Mouse (Mus musculus) G1E (cell line): Measurements from ENCODE around the gene Cgas. TPM values are rescaled to one million over a fixed set of nuclear protein-coding genes. Genes with fewer than 3 reads are reported as not detected.
A peak's percentile ranks its signal among the peaks of the same experiment; 100 is the strongest.

Source experiments
- ATAC-seq: 2 replicates; pipeline ENCODE4 v1.8.0; 2016; ENCODE audit warnings: mild to moderate bottlenecking; ENCODE audit not compliant: insufficient number of reproducible peaks, poor library complexity, low FRiP score, severe bottlenecking; ENCODE audit errors: extremely low read depth
- DNase-seq: peaks from one replicate; pipeline ENCODE4 v3.0.0; 2012; ENCODE audit warnings: low spot score
- H3K27me3 ChIP-seq: 2 replicates; pipeline ENCODE4 v1.6.1; 2012; ENCODE audit warnings: mild to moderate bottlenecking, low read length, inconsistent platforms; ENCODE audit not compliant: insufficient read depth
- H3K36me3 ChIP-seq: replicated peaks from 2 replicates; pipeline ENCODE3; 2012; ENCODE audit warnings: mild to moderate bottlenecking, inconsistent platforms
- H3K4me1 ChIP-seq: 2 replicates; pipeline ENCODE4 v1.6.1; 2012; ENCODE audit warnings: low read depth, low read length, inconsistent platforms, mixed read lengths; ENCODE audit not compliant: insufficient read depth
- H3K4me3 ChIP-seq: 2 replicates; pipeline ENCODE4 v1.5.1; 2012; ENCODE audit warnings: low read depth, mild to moderate bottlenecking, inconsistent platforms, low read length, moderate library complexity, mixed read lengths
- H3K9me3 ChIP-seq: replicated peaks from 2 replicates; pipeline ENCODE4 v1.6.1; 2012; ENCODE audit warnings: inconsistent platforms
- CTCF ChIP-seq: IDR thresholded peaks from 2 replicates; pipeline ENCODE4 v1.5.1; 2012; ENCODE audit warnings: low read depth, low read length, inconsistent platforms, mixed read lengths
- GATA1 ChIP-seq: IDR thresholded peaks from 2 replicates; pipeline ENCODE4 v1.6.1; 2012; ENCODE audit warnings: borderline replicate concordance, low read length, inconsistent platforms, mixed read lengths
- GATA2 ChIP-seq: IDR thresholded peaks from 2 replicates; pipeline ENCODE4 v1.6.1; 2012; ENCODE audit warnings: low read depth, low read length, inconsistent platforms, borderline replicate concordance
- POLR2AphosphoS5 ChIP-seq: IDR thresholded peaks from 2 replicates; pipeline ENCODE4 v1.6.1; 2012; ENCODE audit warnings: low read depth, low read length, inconsistent platforms; ENCODE audit not compliant: insufficient replicate concordance
- TAL1 ChIP-seq: conservative IDR thresholded peaks from 2 replicates; pipeline ENCODE4 v1.6.1; 2012; ENCODE audit warnings: low read depth, low read length, inconsistent platforms, mixed read lengths
- polyA plus RNA-seq: library from polyadenylated mRNA; stranded (reverse); fragments of >175 nt; gene quantifications from 2 replicates; pipeline ENCODE4 v1.2.3, GENCODE M21; 2012
- total RNA-seq, 2 experiments: library from RNA; stranded (forward) in 1 of 2; stranded (reverse) in 1 of 2; fragments of 200-1000 nt in 1 of 2; fragments of >200 nt in 1 of 2; fragmentation: Nextera tagmentation in 1 of 2; gene quantifications; 2 replicates each; pipeline ENCODE4 v1.2.3; 2014 to 2017

The Cgas gene
- total and polyA plus RNA-seq, 3 experiments, result 0.02 to 0.16 TPM; not detected in 1

DNA sequence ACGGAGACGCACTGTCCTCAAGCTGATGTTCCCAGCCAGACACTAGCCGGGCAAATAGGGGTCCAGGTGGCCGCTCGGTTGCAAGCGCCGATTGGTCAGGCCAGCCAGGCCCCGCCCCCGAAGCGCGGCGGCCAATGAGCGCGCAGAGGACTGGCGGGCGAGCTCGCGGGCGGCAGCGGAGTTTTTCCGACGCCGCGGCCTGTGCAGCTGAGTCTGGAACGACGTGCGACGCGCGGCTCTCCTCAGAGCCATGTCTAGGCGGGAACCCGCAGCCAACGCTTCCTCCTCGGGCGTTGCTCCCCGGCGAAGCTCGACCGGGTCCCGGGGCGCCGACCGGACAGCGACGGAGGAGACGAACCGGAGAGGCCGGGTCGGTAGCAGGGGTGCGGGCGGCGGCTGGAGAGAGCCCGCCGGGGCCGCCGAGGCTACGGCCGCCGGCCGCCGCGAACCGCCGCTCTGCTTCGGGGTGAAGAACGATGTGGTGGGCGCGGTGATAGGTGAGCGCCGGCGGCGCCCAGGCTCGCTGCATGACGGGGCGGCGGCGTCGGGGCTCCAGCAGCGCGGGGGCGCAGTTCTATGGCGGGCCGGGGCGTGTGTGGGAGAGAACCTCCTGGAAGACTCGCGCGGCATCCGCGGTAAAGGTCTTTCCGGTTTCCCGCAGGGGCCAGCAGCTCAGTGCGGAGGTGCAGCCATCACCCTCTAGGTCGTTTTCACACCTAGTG, 47.2 kb downstream of the Cgas start, which contains the start of gene Ddx43:
Ddx43 (plus strand) TSS at position 148 of the 722 bp plus-strand sequence.
- DNase-seq (no peak), ATAC-seq (no peak)
- no peak for TF ChIP-seq GATA1
- TF ChIP-seq TAL1, result no peak
- no peak for TF ChIP-seq GATA2
- no peak for TF ChIP-seq POLR2AphosphoS5
- no peak for TF ChIP-seq CTCF
- Histone ChIP-seq H3K4me3 (no peak within 1 kb of the TSS), H3K36me3 (no peaks in the 10 kb centered on the region), H3K9me3 (peaks cover 7% of the 10 kb centered on the region), H3K4me1 (no peaks in the 10 kb centered on the region), H3K27me3 (peaks cover 3% of the 10 kb centered on the region)

DNA sequence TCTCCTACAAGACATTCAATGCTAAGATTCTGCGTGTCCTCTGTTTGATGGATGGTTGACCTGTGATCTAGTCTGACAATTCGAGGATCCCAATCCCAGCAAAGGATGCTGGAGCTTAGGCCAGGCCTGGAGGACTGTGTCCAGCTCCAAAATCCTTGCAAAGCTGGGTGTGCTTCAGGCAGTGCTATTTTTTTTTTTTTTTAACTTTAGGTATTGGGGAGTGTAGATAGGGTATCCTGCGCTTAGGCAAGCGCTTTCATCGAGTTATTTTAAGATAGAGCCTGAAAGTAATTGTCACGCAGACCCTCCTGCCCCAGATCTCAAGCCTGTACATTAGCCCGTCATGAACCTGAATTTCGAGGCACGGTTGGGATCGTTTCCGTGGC, 47.8 kb downstream of the Cgas start:
- Histone ChIP-seq H3K9me3 (peaks cover 7% of the 10 kb centered on the region), H3K36me3 (no peaks in the 10 kb centered on the region), H3K4me3 (no peak overlapping the region), H3K27me3 (peaks cover 3% of the 10 kb centered on the region), H3K4me1 (no peaks in the 10 kb centered on the region)
- DNase-seq (no peak), ATAC-seq (no peak)
- TF ChIP-seq GATA2 (no peak), TAL1 (no peak), POLR2AphosphoS5 (no peak), CTCF (no peak), GATA1 (no peak)

DNA sequence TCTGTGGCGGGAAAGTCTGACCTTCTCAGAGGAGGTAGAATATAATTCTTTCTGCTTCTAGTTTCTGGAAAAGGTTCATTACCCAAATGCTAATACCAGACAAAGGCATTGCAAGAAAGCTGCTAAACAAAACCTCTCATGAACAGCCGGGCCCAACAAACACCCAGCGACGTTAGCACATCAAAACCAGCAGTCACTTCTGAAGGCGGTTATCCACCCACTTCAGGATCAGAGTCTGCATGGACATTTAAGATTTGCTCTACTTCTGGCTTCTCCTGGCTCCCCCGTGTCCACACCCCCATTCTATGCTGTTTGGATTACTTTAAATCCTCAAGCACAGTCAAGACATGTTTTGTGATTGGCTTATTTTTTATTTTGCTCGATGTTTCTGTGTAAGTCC, 48.4 kb downstream of the Cgas start:
- H3K27me3 ChIP-seq, result peaks cover 3% of the 10 kb centered on the region
- no peaks in the 10 kb centered on the region for H3K36me3 ChIP-seq
- no peak for DNase-seq
- H3K9me3 ChIP-seq, result peaks cover 7% of the 10 kb centered on the region
- no peak overlapping the region for H3K4me3 ChIP-seq
- no peak for ATAC-seq
- TF ChIP-seq GATA2 (no peak), TAL1 (no peak)
- H3K4me1 ChIP-seq, result no peaks in the 10 kb centered on the region

DNA sequence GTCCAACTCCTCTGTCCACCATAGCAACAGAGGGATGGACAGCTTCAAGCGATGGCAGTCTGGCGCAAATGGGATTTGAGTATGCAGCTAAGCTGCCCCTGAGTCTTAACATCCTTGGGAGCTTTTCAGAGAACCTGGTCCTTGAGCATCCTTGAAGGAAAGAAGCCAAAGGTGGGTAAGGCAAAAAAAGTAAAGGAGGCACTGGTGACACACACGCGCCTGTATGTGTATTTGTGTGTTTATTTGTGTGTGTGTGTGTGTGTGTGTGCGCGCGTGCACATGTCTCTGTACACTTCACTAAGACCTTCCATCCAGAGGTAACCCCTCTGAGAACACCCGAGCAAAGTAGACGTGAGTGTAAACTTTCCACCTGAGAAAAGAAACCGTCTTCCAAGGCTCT, 49.3 kb downstream of the Cgas start:
- H3K4me3 ChIP-seq, result no peak overlapping the region
- DNase-seq, result no peak
- H3K4me1 ChIP-seq, result no peaks in the 10 kb centered on the region
- TF ChIP-seq TAL1 (no peak), GATA1 (no peak), POLR2AphosphoS5 (no peak), CTCF (no peak), GATA2 (no peak)
- ATAC-seq, result no peak
- no peaks in the 10 kb centered on the region for H3K36me3 ChIP-seq
- peaks cover 7% of the 10 kb centered on the region for H3K9me3 ChIP-seq
- no peaks in the 10 kb centered on the region for H3K27me3 ChIP-seq

DNA sequence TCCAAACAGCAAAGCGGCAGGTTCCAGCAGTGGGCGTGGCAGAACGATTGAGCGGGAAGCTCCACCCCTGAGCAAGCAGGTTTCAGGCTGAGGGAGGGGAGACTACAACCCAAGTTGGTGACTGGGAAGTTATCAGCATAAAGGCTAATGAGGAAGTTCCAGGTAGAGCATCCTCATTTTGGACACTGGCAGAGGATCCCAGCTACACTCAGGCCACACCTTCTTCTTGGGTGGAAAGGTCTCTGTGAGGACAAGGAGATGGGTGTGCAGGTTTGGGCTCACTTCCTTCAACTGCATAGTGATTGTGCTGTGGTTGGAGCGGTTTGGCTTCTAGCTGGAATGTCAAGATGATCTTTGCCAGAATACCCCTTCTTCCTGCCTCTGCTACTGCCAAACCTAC, 53.1 kb downstream of the Cgas start:
- H3K9me3 ChIP-seq, result no peaks in the 10 kb centered on the region
- ATAC-seq, result no peak
- no peaks in the 10 kb centered on the region for H3K4me1 ChIP-seq
- no peak for DNase-seq
- no peaks in the 10 kb centered on the region for H3K27me3 ChIP-seq
- no peaks in the 10 kb centered on the region for H3K36me3 ChIP-seq
- H3K4me3 ChIP-seq, result no peak overlapping the region
- TF ChIP-seq TAL1 (no peak), GATA1 (no peak), POLR2AphosphoS5 (no peak), GATA2 (no peak), CTCF (no peak)

DNA sequence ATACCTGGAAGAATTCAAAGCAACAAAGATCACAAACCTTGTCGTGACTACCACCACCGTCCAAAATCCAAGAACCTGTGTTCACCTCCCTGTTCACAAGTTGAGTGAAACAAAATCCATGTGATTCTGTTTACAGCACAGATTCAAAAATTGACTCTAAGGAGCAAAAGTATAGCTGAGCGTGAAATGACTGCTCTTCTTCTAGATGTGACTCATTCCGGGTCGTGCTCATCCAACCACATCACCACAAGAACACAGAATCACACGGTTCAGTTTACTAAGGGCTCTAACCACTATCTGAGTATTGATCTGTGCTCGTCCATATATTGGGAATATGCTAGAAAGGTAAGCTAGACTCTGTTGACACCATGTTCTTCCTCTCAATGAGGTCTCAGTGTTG, 56.1 kb downstream of the Cgas start:
- no peaks in the 10 kb centered on the region for H3K36me3 ChIP-seq
- no peaks in the 10 kb centered on the region for H3K9me3 ChIP-seq
- no peaks in the 10 kb centered on the region for H3K4me1 ChIP-seq
- no peak overlapping the region for H3K4me3 ChIP-seq
- H3K27me3 ChIP-seq, result no peaks in the 10 kb centered on the region
- DNase-seq, result no peak
- no peak for ATAC-seq
- TF ChIP-seq POLR2AphosphoS5 (no peak), CTCF (no peak), TAL1 (no peak), GATA1 (no peak), GATA2 (no peak)

DNA sequence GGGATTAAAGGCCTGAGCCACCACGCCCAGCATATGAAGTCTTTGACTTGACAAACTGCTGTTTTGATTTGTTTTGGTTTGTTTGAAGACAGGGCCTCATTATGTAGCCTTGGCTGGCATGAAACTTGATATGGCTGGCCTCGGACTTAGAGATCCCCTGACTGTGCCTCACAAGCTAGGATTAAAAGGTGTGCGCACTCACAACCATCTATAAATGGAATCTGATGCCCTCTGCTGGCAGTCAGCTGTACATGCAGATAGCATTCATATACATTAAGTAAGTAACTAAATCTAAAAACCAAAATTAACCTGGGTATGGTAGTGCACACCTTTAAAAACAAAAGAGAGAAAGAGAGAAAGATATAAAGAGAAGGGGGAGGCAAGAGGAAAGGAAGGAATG, 57.1 kb downstream of the Cgas start:
- H3K9me3 ChIP-seq, result no peaks in the 10 kb centered on the region
- TF ChIP-seq POLR2AphosphoS5, result no peak
- TF ChIP-seq CTCF, result peak; percentile 44; the same call in 1 of the 2 replicates
- H3K36me3 ChIP-seq, result no peaks in the 10 kb centered on the region
- H3K4me3 ChIP-seq, result no peak overlapping the region
- ATAC-seq, result no peak
- no peaks in the 10 kb centered on the region for H3K27me3 ChIP-seq
- no peak for DNase-seq
- no peaks in the 10 kb centered on the region for H3K4me1 ChIP-seq

Other genes with a start within 250 kb of the Cgas start
- gene Gsta1, start 212.6 kb downstream of the Cgas start, total RNA-seq (2014; fragmentation: Nextera tagmentation), result not detected in 2 replicates
- not detected in 2 replicates for gene Gsta1, start 212.6 kb downstream of the Cgas start, total RNA-seq (2017)
- not detected in 2 replicates for gene Gsta1, start 212.6 kb downstream of the Cgas start, polyA plus RNA-seq
- gene Gm3776, start 186.1 kb downstream of the Cgas start, total RNA-seq (2014; fragmentation: Nextera tagmentation), result not detected in 2 replicates
- not detected in 2 replicates for gene Gm3776, start 186.1 kb downstream of the Cgas start, total RNA-seq (2017)
- not detected in 2 replicates for gene Gm3776, start 186.1 kb downstream of the Cgas start, polyA plus RNA-seq
- gene Gm10639, start 153.3 kb downstream of the Cgas start, total RNA-seq (2014; fragmentation: Nextera tagmentation), result not detected in 2 replicates
- not detected in 2 replicates for gene Gm10639, start 153.3 kb downstream of the Cgas start, total RNA-seq (2017)
- not detected in 2 replicates for gene Gm10639, start 153.3 kb downstream of the Cgas start, polyA plus RNA-seq
- not detected in 2 replicates for gene Omt2a, start 128.4 kb downstream of the Cgas start, total RNA-seq (2014; fragmentation: Nextera tagmentation)
- 0.11 TPM in 1 of 2 replicates, not detected in the other for gene Omt2a, start 128.4 kb downstream of the Cgas start, total RNA-seq (2017)
- not detected in 2 replicates for gene Omt2a, start 128.4 kb downstream of the Cgas start, polyA plus RNA-seq
- gene Omt2b, start 115.6 kb downstream of the Cgas start, total RNA-seq (2014; fragmentation: Nextera tagmentation), result not detected in 2 replicates
- gene Omt2b, start 115.6 kb downstream of the Cgas start, total RNA-seq (2017), result not detected in 2 replicates
- gene Omt2b, start 115.6 kb downstream of the Cgas start, polyA plus RNA-seq, result 0.04 TPM in 1 of 2 replicates, not detected in the other
- not detected in 2 replicates for gene Gsta2, start 87.4 kb downstream of the Cgas start, total RNA-seq (2014; fragmentation: Nextera tagmentation)
- not detected in 2 replicates for gene Gsta2, start 87.4 kb downstream of the Cgas start, total RNA-seq (2017)
- gene Gsta2, start 87.4 kb downstream of the Cgas start, polyA plus RNA-seq, result not detected in 2 replicates
- gene Dppa5a, start 75.1 kb downstream of the Cgas start, total RNA-seq (2014; fragmentation: Nextera tagmentation), result not detected in 2 replicates
- gene Dppa5a, start 75.1 kb downstream of the Cgas start, total RNA-seq (2017), result not detected in 2 replicates
- not detected in 2 replicates for gene Dppa5a, start 75.1 kb downstream of the Cgas start, polyA plus RNA-seq
- not detected in 2 replicates for gene Ooep, start 64.5 kb downstream of the Cgas start, total RNA-seq (2014; fragmentation: Nextera tagmentation)
- 0.06 TPM in 1 of 2 replicates, not detected in the other for gene Ooep, start 64.5 kb downstream of the Cgas start, total RNA-seq (2017)
- gene Ooep, start 64.5 kb downstream of the Cgas start, polyA plus RNA-seq, result not detected in 2 replicates
- gene Ddx43, start 47.5 kb downstream of the Cgas start, total RNA-seq (2014; fragmentation: Nextera tagmentation), result not detected in 2 replicates
- 0.05 TPM in 1 of 2 replicates, not detected in the other for gene Ddx43, start 47.5 kb downstream of the Cgas start, total RNA-seq (2017)
- not detected in 2 replicates for gene Ddx43, start 47.5 kb downstream of the Cgas start, polyA plus RNA-seq
- 39.3 and 41.4 TPM in 2 replicates for gene Mto1, start 5.0 kb upstream of the Cgas start, total RNA-seq (2014; fragmentation: Nextera tagmentation)
- 35.1 and 35.5 TPM in 2 replicates for gene Mto1, start 5.0 kb upstream of the Cgas start, total RNA-seq (2017)
- gene Mto1, start 5.0 kb upstream of the Cgas start, polyA plus RNA-seq, result 13.7 and 18.3 TPM in 2 replicates
- not detected in 2 replicates for gene Gm17324, start 5.5 kb upstream of the Cgas start, total RNA-seq (2014; fragmentation: Nextera tagmentation)
- 0.35 TPM in 1 of 2 replicates, not detected in the other for gene Gm17324, start 5.5 kb upstream of the Cgas start, total RNA-seq (2017)
- gene Gm17324, start 5.5 kb upstream of the Cgas start, polyA plus RNA-seq, result 0.08 TPM in 1 of 2 replicates, not detected in the other
- 20,210 and 21,324 TPM in 2 replicates for gene Eef1a1, start 45.9 kb upstream of the Cgas start, total RNA-seq (2014; fragmentation: Nextera tagmentation)
- 8,565 and 9,264 TPM in 2 replicates for gene Eef1a1, start 45.9 kb upstream of the Cgas start, total RNA-seq (2017)
- 1,062 and 1,118 TPM in 2 replicates for gene Eef1a1, start 45.9 kb upstream of the Cgas start, polyA plus RNA-seq
- gene Slc17a5, start 144.8 kb upstream of the Cgas start, total RNA-seq (2014; fragmentation: Nextera tagmentation), result 8.6 and 11.6 TPM in 2 replicates
- 6.4 and 8.6 TPM in 2 replicates for gene Slc17a5, start 144.8 kb upstream of the Cgas start, total RNA-seq (2017)
- 1.0 and 1.5 TPM in 2 replicates for gene Slc17a5, start 144.8 kb upstream of the Cgas start, polyA plus RNA-seq
- gene Cd109, start 172.3 kb upstream of the Cgas start, total RNA-seq (2014; fragmentation: Nextera tagmentation), result 29.0 and 35.0 TPM in 2 replicates
- 11.1 and 11.4 TPM in 2 replicates for gene Cd109, start 172.3 kb upstream of the Cgas start, total RNA-seq (2017)
- 0.50 and 0.61 TPM in 2 replicates for gene Cd109, start 172.3 kb upstream of the Cgas start, polyA plus RNA-seq